Mouse (Mus musculus) telencephalon, adult 2 months (tissue): ENCODE results near the gene Hdac9.

Experiments
- DNase-seq: peaks from one replicate; pipeline ENCODE4 v3.0.0-alpha.2; 2011; ENCODE audit warnings: low read depth, low spot score

Hdac9 gene

DNA sequence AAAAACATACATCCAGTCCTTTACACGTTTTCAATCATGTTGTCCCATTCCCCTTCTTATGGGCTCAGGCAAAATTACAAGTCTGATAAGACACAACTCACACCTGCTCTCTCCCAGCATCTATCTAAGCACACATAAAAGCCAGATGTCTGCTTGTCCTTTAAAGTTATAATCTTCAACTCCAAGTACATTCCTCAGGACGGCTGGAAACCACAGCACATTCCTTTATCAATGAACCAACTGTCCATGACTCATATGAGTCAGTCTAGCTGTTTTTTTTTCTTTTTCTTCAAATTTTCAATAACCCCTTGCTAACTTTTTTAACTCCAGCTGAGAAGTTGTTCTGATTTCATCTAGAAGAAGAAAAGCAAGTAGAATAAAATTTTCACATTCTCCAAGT lies 692.4 kb downstream of the Hdac9 start:
- no peak for DNase-seq

DNA sequence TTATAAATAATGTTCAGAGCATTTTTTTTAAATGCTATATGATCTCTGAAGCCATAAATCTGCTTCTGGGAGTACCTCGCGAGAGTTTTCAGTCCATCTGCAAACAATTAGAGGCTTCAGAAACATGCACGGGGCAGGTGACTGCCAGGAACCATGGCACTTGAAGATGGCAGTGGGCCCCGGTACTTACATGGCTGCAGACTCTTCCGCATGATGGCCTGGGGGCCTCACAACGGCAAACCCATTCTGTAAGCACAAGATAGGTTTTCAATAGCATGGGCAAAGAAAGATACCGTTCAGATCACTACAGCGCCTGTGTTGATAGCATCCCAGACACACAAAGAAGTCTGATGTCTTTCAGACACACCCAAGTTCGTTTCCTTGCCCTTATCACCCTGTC lies 695.9 kb downstream of the Hdac9 start:
- DNase-seq: no peak

DNA sequence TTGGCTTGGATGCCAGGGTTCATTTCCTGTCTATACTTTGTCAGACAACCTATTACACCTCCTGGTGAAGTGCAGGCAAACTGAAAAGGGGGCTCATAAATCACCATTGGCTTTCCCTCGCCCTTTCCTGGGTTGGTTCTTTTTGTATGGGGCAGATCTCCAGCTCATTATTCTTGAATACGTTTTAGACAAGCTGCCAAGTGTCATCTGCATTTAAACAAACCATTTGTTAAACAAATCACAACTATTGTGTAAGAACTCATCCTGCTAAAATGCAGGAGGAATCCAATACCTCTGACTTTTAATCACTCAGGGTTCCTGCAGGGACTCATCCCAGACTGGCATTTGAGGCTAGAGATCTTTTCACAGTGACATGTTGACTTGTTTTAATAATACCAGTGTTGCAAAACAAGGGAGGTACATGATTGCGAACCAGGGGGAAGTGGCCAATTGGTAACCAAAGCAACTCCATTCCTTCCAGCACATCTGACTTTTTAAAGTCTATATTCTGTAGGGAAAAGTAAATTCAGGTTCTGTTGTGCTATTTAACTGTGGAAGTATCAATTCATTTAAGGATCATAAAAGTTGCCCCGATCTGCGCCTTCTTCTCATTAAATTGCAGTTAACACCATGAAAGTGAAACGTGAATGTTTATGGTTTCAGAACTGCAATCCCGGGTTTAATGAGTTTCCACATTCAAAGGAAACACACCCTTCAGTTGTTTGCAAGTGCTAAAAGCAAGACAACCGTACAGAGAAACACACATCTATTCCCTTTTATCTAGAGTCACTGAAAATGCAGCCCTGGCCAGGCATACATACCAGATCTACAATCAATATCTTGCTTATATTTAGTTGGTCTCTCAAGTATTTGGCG lies 696.6 kb downstream of the Hdac9 start:
- no peak for DNase-seq

DNA sequence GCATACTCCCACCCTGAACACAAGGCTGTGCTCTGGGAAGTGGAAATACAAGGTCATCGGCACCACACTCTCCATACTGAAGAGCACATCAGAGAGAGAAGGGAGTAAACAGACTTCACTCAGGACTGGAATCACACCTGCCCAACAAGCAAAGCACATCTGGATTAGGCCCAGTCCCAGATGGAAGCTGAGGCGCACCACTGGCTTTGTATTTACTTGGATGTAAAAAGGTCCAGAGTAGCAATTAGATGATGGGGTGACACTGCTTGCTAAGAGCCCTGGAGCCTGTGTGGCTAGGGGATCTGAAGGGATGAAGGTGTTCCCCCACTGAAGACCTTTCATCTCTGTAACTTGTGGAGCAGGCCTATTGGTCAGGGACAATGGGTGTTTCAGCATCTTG lies 698.3 kb downstream of the Hdac9 start:
- DNase-seq: no peak

DNA sequence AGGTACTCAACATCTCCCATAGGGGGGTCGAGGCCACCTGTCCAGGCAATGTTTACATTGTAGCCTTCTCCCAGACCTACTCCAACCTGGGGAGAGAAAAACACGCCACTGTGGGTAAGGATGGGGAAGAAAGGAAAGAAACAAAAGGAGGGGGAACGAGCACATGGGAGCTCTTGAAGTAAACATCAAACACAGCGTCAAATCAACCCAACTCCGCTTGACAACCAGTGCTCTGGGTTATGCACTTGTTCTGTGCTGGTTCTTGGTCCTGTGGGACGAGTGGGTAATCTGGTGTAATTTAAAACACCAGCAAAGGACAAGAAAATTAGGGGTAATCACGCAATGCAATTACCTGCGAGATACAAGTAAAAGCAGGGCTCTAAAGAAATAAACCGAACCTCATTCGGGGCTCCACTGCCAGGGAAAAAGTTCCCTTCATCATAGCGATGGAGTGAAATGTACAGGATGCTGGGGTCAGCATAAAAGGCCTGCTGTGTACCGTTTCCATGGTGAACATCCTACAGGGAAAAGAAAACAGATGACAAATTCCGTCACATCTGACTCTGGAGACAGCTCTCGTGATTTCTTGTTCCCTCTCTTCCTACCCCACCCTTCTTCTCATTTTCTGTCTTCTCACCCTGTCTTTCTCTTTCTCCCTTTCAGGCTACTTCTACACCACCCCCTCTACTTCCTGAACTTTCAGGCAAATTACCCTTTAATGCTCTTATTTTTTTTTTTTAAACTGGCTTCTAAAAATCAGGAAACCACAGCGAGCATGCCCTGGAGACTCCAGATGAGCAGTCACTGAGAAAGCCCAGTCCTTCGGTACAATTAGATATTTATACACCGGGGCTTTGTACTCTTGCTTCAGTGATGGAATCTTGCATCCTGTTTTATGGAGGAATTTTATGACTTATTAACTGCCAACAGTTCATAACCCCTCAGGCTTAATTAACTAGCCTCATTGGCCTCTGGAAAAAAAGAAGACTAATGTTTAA lies 701.6 kb downstream of the Hdac9 start:
- no peak for DNase-seq

DNA sequence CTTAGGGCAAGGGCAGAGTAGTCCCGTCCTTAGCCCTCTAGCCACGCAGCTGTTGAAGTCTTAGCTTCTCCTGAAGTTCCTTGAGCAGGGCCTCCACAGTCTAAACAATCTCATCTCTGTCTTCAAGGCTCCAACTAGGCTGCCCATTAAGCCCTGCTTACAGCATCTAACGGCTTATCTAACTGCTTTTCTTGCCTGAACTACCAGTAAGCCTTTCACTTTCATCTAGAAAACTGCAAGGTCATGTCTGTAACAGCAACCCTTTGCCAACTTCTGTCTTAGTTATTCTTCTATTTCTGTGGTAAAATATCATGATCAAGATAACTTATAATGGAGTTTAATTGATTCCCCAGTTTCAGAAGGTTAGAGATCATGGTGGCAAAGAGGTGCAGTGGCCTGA lies 704.7 kb downstream of the Hdac9 start:
- no peak for DNase-seq

DNA sequence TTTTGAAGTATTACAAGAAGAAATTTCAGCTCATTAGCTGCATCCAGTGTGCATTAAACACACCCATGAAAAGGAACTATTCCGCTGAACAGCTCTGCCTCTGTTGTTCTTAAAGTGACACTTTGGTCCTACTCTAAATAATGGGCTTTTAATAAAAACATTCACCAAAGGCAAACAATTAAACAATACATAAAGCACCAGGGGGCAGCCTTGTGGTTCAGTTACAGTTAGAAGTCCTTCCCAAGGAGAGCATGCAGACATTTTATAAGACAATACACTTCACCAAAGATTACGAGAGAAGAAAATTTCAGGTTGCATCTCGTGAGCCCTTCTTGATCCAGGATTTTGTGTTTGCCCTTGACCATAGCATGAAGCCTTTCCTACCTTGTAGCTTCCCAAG lies 715.4 kb downstream of the Hdac9 start:
- DNase-seq: no peak

DNA sequence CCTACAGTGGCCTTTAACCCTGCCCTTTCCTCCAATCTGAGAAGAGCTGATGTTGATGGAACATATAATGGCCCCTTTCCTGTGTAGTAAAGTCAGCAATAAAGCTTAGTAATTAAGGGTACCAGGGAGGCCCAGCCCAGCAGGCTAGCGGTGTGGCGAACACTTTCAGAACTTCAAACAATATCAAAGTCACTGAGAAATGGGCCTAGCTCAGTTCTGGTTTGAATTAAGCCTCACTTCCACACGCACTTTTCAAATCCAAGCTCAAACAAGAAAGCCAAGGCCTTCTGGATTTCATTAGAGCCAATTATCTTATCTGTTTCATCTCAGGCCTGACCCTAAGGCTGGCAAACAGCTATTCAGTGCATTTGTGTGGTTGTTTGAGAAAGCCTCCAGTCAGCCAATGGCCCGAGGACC lies 716.9 kb downstream of the Hdac9 start:
- no peak for DNase-seq

DNA sequence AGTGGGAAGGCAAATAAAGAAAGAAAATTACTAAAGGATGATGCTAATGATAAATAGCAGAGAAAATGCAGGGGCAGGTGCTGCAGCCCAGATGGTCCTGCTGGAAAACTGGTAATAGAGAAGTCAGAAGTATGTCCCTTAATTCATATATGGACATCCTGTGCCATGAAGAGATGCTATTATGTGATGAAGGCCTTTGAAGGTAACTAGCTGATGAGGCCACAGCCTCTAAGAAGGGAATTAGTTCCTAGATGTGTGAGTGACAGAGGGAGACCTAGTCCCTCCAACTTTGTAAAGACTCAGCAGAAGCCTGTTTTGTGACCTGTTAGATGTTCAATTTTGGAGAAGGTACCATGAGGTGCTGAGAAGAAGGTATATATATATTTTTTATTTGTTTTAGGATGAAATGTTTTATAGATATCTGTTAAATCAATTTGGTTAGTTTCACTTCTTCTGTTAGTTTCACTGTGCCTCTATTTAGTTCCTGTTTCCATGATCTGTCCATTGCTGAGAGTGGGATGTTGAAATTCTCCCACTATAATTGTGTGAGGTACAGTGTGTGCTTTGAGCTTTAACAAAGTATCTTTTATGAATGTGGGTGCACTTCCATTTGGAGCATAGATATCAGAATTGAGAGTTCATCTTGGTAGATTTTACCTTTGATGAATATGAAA lies 721.6 kb downstream of the Hdac9 start:
- no peak for DNase-seq

DNA sequence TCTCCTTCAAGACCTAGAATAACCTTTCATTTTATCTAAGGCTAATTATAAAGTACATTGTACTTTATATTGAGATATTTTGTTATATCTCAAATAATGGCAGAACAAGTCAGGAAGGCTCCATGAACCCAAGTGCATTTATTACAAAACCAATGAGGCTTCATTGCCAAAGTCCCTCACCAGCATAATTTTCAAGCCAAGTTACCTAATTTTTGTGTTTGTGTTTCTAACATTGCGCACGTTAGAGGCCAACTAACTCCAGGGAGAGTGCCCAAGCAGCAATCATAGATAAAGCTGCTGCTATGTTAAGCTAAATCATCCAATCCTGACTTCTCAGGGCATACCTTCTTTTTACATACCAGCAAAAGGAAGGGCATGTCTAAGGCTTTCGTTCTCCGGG lies 722.8 kb downstream of the Hdac9 start:
- no peak for DNase-seq

DNA sequence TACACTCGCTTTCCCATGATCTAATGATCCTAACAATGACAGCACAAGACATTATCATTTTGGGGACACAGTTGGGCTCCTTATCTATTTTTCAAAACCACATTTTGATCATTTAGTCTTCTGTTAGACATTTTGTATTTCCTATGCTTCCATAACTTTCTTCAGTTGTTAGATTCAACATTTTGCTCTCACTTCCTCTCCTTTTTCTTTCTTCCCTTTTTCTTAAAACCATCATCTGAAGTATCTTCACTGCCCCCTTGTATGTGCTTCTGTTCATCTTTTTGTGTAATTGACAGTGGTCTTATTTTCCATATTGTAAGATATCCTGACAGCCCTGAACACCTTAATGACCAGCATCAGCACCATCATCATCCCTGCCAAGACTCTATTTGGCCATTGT lies 725.6 kb downstream of the Hdac9 start:
- DNase-seq: no peak

DNA sequence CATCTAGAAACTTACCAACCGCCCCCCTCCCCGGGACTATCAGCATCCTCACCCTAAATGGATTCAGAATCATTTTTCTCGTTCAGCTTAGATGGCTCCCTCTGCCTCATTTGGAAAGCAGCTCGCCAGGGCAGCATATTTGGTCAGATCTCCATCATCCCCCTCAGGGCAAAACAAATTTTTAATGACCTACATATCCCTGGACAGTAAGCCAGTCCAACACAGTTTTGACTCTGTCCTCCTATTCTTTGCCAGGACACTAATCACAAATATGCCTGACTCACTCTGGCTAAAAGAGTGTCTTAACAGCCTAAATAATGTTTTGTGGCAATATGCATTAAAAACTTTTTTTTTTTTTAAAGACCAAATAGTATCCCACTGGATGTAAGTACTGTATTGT lies 738.0 kb downstream of the Hdac9 start:
- no peak for DNase-seq

DNA sequence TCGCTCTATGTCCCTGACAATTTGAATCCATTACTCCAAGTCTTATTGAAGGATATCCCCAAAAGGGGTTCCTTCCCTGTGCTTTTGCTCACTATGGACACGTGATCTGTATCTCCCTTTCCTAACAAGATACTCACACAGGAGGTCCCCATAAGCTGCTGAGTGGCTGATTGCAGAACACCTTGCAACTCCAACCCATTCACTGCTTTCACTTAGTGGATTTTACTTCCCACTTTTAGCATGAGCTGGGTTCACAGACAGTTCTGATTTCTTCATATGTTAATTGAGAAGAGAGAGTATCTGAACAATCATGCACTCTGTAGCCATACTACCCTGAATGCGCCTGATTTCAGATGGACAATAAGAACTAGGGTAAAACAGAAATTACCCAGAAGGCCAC lies 740.1 kb downstream of the Hdac9 start:
- no peak for DNase-seq

DNA sequence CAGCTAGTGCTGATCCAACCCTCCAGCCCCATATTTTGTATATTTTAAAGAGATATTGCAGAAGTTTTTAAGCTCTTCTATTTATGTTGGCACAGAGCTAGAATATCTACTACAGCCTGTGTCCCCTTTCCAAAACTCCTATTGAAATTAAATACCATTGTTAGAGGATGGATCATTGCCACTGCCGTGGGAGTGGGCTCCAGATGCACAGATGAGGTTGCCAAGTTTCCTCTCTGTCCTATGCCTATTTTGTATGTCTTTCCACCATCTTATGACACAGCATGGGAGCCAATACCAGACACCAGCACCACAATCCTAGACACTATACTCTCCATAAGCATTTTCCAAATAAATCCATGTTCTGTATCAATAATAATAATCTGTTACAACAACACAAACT lies 743.9 kb downstream of the Hdac9 start:
- no peak for DNase-seq

DNA sequence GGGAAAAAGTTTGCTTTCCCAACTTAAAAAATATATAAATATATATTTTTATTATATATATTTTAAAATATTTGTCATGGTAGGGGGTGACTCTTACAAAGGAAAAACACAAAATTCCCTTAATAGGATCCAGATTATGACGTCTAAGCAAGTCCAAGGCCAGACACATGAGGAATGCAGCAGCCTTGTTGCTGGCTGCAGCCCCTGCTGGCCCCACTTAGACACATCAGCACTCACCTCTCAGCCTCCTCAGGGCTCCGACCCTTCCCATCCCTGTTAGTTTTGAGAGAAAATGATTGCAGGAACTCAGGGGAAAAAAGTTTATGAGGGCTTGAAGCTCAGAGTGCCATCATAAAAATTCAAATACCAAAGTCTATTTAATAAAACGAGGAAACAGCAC lies 746.3 kb downstream of the Hdac9 start:
- no peak for DNase-seq

DNA sequence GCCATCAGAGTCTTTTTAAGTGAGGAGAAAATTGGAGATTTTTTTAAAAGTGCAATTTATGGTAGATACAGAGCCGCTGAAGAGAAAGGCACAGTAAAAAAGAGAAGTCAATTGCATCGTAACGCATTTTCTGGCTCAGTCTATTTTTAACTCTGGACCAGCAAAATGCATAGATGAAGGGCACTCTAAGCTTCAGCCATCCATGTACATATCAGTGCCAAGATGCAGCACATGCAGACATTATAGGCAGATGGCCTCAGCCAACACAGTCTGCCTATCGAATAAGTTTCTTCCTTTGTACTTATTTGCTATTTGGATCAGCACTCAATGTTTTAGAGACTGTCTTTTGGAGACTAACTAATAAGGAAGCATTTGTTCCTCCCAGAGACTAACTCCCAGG lies 751.2 kb downstream of the Hdac9 start:
- DNase-seq: peak; percentile 6

DNA sequence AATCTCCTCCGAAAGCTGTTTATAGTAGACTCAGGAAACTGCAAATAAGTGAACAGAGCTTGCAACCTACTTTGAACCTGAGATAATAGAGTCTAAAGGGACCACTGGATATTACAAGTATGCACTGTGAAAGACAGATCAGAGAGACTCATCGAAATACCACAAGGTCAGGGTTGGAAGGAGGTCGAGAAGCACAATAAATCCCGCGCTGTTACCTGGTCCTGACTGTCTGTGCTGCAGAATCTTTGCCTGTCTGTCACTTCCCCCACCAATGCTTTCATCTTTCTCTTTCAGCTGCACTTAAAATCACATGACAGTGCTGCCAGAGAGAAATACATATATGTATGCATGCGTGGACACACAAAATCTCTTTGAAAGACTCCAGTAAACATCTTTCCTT lies 760.6 kb downstream of the Hdac9 start:
- no peak for DNase-seq

DNA sequence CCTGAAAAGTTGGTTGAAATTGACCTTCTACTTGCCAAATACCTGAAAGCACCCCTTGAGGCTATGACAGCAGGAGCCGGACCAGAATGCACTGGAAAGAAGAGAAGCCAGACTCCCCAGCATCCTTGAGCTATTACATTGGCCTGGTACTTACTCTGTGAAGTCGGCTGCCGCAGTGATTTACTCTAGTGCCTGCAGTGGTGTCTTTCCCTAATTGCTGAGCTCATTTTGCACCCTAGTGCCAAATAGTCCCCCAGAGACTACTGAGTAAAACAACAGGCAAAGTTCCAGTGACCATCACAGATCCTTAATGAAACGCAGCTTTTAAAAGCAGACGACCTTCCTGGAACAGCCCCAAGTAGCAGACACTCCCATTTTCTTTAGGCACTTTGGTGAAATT lies 761.2 kb downstream of the Hdac9 start:
- no peak for DNase-seq

DNA sequence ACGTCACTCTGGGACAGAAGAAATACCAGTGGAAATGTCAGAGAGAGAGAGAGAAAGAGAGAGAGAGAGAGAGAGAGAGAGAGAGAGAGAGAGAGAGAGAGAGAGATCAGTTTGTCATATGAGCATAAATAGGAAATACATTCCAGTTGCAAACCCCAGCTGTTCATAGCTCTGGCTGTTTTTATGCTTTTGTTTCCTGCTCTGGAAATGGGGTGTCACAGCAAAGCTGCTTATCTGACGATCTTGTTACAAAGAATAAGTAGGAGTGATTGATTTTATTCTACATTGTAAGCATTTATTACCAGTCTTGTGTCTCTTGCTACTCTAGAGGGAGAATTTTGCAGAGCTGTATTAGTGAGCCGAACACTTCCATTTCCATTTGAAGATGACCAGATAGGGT lies 762.1 kb downstream of the Hdac9 start:
- DNase-seq: no peak

DNA sequence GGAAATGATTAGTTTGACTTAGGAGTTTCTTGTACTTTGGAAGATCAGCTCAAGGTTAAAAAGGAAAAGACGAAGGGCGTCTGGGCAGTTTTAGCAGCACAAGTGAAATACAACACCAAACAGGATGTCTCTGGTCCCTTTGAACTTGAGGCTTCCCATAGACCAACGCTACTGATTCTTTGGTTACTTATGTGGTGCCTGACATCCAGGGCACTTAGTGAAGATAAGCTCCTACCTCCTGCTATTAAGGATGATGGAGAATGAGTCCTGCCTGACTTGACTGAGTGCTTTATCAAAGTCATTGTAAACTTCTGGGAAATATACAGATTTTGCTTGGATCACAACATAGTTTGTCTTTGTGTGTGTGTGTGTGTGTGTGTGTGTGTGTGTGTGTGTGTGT lies 765.6 kb downstream of the Hdac9 start:
- no peak for DNase-seq

DNA sequence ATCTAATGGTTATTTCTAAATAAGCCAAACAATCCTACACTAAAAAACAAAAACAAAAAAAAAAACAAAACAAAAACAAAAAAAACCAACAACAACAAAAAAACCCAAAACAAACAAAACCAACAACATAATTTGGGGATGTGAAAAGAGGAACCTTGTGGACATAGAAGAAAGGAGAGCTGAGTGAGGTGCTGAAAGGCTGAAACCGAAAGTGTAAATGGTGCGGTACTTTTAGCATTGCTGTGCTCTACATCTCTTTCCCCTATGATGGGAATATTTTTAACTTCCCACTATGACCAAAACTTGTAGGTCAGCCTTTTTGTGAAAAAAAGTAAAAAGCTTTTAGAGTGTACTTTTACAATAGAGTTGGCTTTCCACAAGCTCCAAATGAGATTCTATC lies 774.2 kb downstream of the Hdac9 start:
- DNase-seq: no peak

DNA sequence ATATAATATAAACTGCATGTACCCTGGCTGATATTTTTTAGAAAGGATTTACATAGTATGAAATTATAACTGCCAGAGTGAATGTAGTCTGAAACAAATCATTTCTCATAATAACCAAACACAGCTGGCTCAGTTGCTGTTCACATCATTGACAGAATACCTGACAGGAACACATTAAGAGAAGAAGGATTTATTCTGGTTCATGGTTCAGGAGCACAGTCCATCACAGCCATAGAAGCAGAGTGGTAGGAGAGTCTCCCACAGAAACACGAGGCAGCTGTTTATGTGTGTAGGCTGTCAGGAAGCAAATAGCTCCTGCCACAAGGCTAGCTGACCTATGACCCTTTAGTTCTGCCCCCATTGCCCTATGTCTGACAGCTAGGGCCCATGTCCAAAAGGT lies 803.6 kb downstream of the Hdac9 start:
- no peak for DNase-seq
